23 mouse cellular contexts compared by ENCODE assay signal in the genomic region with DNA sequence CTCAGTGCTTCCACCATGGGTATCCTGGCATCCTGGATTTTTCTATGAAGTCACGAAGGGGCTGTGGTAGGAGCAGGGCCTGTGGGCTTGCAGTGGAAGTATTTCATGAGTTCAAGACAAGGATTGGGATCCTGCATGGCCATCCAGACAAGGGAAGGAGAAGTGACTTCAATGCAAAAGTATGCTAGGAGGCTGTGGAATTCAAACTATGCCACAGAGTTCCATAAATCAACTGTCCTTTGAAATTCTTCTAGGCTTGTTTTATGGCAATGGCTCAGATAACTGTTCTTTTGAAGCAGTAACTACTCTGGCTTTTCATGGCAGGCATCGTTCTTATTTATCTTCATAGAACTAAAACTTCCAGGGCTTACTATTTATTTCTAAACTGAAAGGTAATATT.
A peak's percentile ranks its signal among the peaks of the same experiment; 100 is the strongest.
DNase-seq lines count a peak whose midpoint lies in the region; ATAC-seq and TF ChIP-seq lines count a peak whose summit lies in the region.
"Had no signal": no experiment of that assay in that cellular context is flagged by ENCODE, and none has a peak within 500 bp of the region (broad histone marks: within the 10 kb centered on the region; RNA-seq: fewer than 3 reads in every experiment).

No protein-coding gene starts in this region.

- peak; percentile 4 for DNase-seq in lung, embryonic 14.5 days
- DNase-seq in lung, postnatal 36 days: no peak
- peak; percentile 25 for DNase-seq in Patski (ENCODE audit: low read depth, low spot score)
- DNase-seq in thymus, postnatal 36 days: no peak
- DNase-seq: adrenal gland, adult 2 months; gastrocnemius, postnatal 10 days; heart, adult 11 months; heart, postnatal 14 days; liver, embryonic 13.5 days; right cerebral cortex, postnatal 14 days; spleen, adult 18-20 months; thymus, adult 18-20 months had no signal

- no peak for ATAC-seq in lung, embryonic 14.5 days (ENCODE audit: insufficient read depth)
- peak; percentile 95 for ATAC-seq in Patski
- no peak for ATAC-seq in inflammation-experienced regulatory T-cells, adult 6 months
- no peak for ATAC-seq in forebrain, embryonic 16.5 days

- no peak for TF ChIP-seq POLR2A in embryonic fibroblast, embryonic 13.5 days (IDR thresholded peaks at IDR 0.05; ENCODE audit: low read depth, low read length)

- H3K9me3 ChIP-seq in lung, embryonic 14.5 days (ENCODE audit: low read depth, low read length): no peaks in the 10 kb centered on the region
- no peaks in the 10 kb centered on the region for H3K9me3 ChIP-seq in forebrain, embryonic 16.5 days (ENCODE audit: control insufficient read depth, low read length)
- H3K9me3 ChIP-seq: heart, embryonic 12.5 days; hindbrain, embryonic 12.5 days; limb, embryonic 12.5 days; liver, embryonic 13.5 days; lung, embryonic 15.5 days; neural tube, embryonic 13.5 days had no signal

- no peak overlapping the region for H3K27ac ChIP-seq in lung, embryonic 14.5 days (ENCODE audit: low read depth)
- peak overlapping the region; percentile 4; the same call in 1 of the 2 replicates for H3K27ac ChIP-seq in embryonic fibroblast, embryonic 13.5 days (ENCODE audit: insufficient read depth, low read length)
- no peak overlapping the region for H3K27ac ChIP-seq in forebrain, embryonic 16.5 days (ENCODE audit: low read length)
- H3K27ac ChIP-seq: hindbrain, embryonic 12.5 days; layer of hippocampus, adult 2 months; limb, embryonic 12.5 days; liver, embryonic 13.5 days; lung, embryonic 15.5 days; macrophage; neural tube, embryonic 13.5 days had no signal

- no peak overlapping the region for H3K4me2 ChIP-seq in lung, embryonic 14.5 days
- no peak overlapping the region for H3K4me2 ChIP-seq in forebrain, embryonic 16.5 days (ENCODE audit: low read length)
- H3K4me2 ChIP-seq: heart, embryonic 12.5 days; hindbrain, embryonic 12.5 days; limb, embryonic 12.5 days; liver, embryonic 13.5 days; lung, embryonic 15.5 days; midbrain, embryonic 11.5 days; neural tube, embryonic 13.5 days had no signal

- H3K27me3 ChIP-seq in lung, embryonic 14.5 days (ENCODE audit: insufficient read depth, low read length): no peaks in the 10 kb centered on the region
- no peaks in the 10 kb centered on the region for H3K27me3 ChIP-seq in Patski
- 0 out of 2 replicates have a peak, but pooled peaks cover 2% of the 10 kb centered on the region for H3K27me3 ChIP-seq in forebrain, embryonic 16.5 days (replicated peaks; ENCODE audit: control insufficient read depth, insufficient read depth, low read length)
- H3K27me3 ChIP-seq: heart, embryonic 12.5 days; hindbrain, embryonic 12.5 days; limb, embryonic 12.5 days; liver, embryonic 13.5 days; lung, embryonic 15.5 days had no signal

- CTCF ChIA-PET in Patski (lab: Charles Lee): no interaction called here

- WGBS in lung, embryonic 14.5 days: 30% methylated on average over 2 of the region's 2 CpGs
- WGBS in forebrain, embryonic 16.5 days: 62% methylated on average over 2 of the region's 2 CpGs

- POLR2A ChIA-PET in Patski (lab: Charles Lee): no interaction called here

- no peak overlapping the region for H3K9ac ChIP-seq in lung, embryonic 14.5 days
- H3K9ac ChIP-seq in forebrain, embryonic 16.5 days (replicated peaks; ENCODE audit: low read depth, low read length): no peak overlapping the region
- H3K9ac ChIP-seq: heart, embryonic 12.5 days; hindbrain, embryonic 12.5 days; limb, embryonic 12.5 days; liver, embryonic 13.5 days; lung, embryonic 15.5 days; neural tube, embryonic 13.5 days had no signal

- H3K36me3 ChIP-seq in lung, embryonic 14.5 days (ENCODE audit: insufficient read depth): no peaks in the 10 kb centered on the region
- H3K36me3 ChIP-seq in forebrain, embryonic 16.5 days (ENCODE audit: control insufficient read depth, insufficient read depth): no peaks in the 10 kb centered on the region
- H3K36me3 ChIP-seq: heart, embryonic 12.5 days; hindbrain, embryonic 12.5 days; limb, embryonic 12.5 days; liver, embryonic 13.5 days; lung, embryonic 15.5 days; neural tube, embryonic 13.5 days had no signal

- TF ChIP-seq CTCF in lung, embryonic 14.5 days (IDR thresholded peaks at IDR 0.05; ENCODE audit: low read depth): no peak
- no peak for TF ChIP-seq CTCF in Patski (IDR thresholded peaks at IDR 0.05)
- no peak for TF ChIP-seq CTCF in embryonic fibroblast, embryonic 13.5 days (IDR thresholded peaks at IDR 0.05; ENCODE audit: borderline replicate concordance, insufficient read depth, low read length)

- H3K4me1 ChIP-seq in lung, embryonic 14.5 days (ENCODE audit: insufficient read depth): no peaks in the 10 kb centered on the region
- peaks cover 3% of the 10 kb centered on the region for H3K4me1 ChIP-seq in embryonic fibroblast, embryonic 13.5 days (ENCODE audit: control insufficient read depth, insufficient read depth, low read length)
- H3K4me1 ChIP-seq in forebrain, embryonic 16.5 days (replicated peaks; ENCODE audit: control insufficient read depth, insufficient read depth, low read length): no peaks in the 10 kb centered on the region
- H3K4me1 ChIP-seq: hindbrain, embryonic 12.5 days; limb, embryonic 12.5 days; liver, embryonic 13.5 days; lung, embryonic 15.5 days had no signal

- H3K4me3 ChIP-seq in lung, embryonic 14.5 days (ENCODE audit: low read depth, low read length): no peak overlapping the region
- H3K4me3 ChIP-seq in embryonic fibroblast, embryonic 13.5 days (ENCODE audit: insufficient read depth, low read length): no peak overlapping the region
- no peak overlapping the region for H3K4me3 ChIP-seq in forebrain, embryonic 16.5 days (replicated peaks; ENCODE audit: low read length)
- H3K4me3 ChIP-seq: heart, embryonic 12.5 days; hindbrain, embryonic 12.5 days; layer of hippocampus, adult 2 months; limb, embryonic 12.5 days; liver, embryonic 13.5 days; lung, embryonic 15.5 days; neural tube, embryonic 13.5 days had no signal

- in situ Hi-C loops in Patski (cut with MboI; ENCODE audit: low pct_unique_long_range_greater_than_20kb): loop anchor here (5.0 kb wide), 1 partner anchor 767 kb away; a partner anchor contains a TSS

Comparison
In these comparisons a context has a peak if more than half of its experiments do, and no peak if none do; other contexts are left out.
1. DNase-seq: peak in lung, embryonic 14.5 days (single experiment) and Patski (single experiment); none in lung, postnatal 36 days (single experiment) and thymus, postnatal 36 days (0 of 2).